Mouse (Mus musculus): Measurements from ENCODE around the gene Slit3. TPM values are rescaled to one million over a fixed set of nuclear protein-coding genes. Genes with fewer than 3 reads are reported as not detected.

Gene Slit3
- total and polyA plus RNA-seq, 3 experiments = 0.55 to 4.8 (median 2.8) TPM

DNA sequence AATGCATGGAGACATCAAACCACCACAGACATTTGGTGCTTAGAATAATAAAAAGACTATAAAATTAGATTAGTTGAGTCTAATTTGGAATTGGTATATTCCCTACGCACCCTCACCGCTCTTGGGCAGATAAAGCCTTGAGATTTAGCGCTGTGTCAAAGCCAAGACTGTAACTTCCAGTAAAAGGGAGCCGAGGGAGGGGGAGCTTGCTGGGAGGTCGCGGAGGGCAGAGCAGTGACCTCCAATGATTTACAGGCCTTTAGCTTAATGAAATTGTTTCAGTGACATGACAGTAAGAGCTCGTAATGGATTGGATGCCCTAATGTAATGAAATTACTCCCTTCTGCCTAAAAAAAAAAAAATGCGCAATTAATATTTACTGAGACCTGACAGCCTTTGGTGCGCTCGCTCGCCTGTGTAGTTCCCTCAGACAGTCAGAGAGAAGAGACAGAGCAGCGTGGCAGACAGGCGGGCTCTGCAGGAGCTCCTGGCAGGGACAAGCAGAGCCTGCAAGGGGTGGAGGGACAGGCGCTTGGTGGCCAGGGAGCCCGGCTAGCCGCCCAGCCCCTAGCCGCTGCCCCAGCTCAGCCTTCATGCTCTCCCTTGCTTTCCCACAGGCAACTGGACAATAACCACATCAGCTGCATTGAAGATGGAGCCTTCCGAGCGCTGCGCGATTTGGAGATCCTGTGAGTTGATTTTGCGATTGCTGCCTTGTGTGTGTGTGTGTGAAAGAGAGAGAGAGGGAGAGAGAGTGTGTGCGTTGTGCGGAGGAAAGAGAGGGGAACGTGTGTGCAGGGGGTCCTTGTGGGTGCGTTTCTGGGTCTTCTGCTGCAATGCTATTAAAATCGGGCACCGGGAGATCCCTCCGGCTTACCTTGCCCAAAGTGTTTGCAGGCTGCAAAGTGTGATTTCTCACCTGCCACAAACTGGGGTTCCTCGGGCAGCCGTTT lies 423.4 kb downstream of the Slit3 start:
- Histone ChIP-seq H3K9me3 (replicated peaks; ENCODE audit: low read length) (no peaks in the 10 kb centered on the region), H3K27ac (ENCODE audit: insufficient read depth, low read depth) (no peak overlapping the region), H3K79me2 (replicated peaks; ENCODE audit: control insufficient read depth, extremely low read depth, insufficient read depth, poor library complexity, severe bottlenecking) (no peaks in the 10 kb centered on the region), H3K36me3 (replicated peaks in 1 of 2; ENCODE audit: control insufficient read depth in 1 of 2, insufficient read depth in 1 of 2, low read length in 1 of 2) (no peaks in the 10 kb centered on the region), H3K4me2 (ENCODE audit: insufficient read depth, low read depth, poor library complexity, severe bottlenecking) (no peak overlapping the region), H3K27me3 (replicated peaks) (no peaks in the 10 kb centered on the region), H3K4me3 (replicated peaks in 1 of 3; ENCODE audit: low read depth in 2 of 3, low read length in 2 of 3, poor library complexity in 1 of 3) (no peak overlapping the region), H3K4me1 (ENCODE audit: control insufficient read depth in 1 of 2, insufficient read depth in 2 of 2) (peaks cover 3 to 5% of the 10 kb centered on the region in 2 experiments; a peak in 2 of 4 replicates), H3K9ac (ENCODE audit: insufficient read depth, low read depth) (no peak overlapping the region)
- TF ChIP-seq POLR2A (IDR thresholded peaks at IDR 0.05; ENCODE audit: low read depth, low read length) (no peak), MAX (IDR thresholded peaks at IDR 0.05; ENCODE audit: low read length) (no peak), RCOR1 (conservative IDR thresholded peaks at IDR 0.05; ENCODE audit: low read depth, low read length) (no peak), CTCF (conservative IDR thresholded peaks at IDR 0.05 in 1 of 2, IDR thresholded peaks at IDR 0.05 in 1 of 2; ENCODE audit: low read depth in 2 of 2, low read length in 2 of 2) (no peak), JUND (conservative IDR thresholded peaks at IDR 0.05; ENCODE audit: low read depth, low read length) (no peak), PAX5 (IDR thresholded peaks at IDR 0.05; ENCODE audit: low read length) (no peak), ELF1 (IDR thresholded peaks at IDR 0.05; ENCODE audit: low read depth, low read length) (no peak), MAFK (IDR thresholded peaks at IDR 0.05; ENCODE audit: insufficient replicate concordance, low read length) (no peak), SMC3 (IDR thresholded peaks at IDR 0.05; ENCODE audit: low read depth, low read length) (no peak), ETS1 (conservative IDR thresholded peaks at IDR 0.05; ENCODE audit: low read depth, low read length) (no peak), NRF1 (IDR thresholded peaks at IDR 0.05; ENCODE audit: low read depth, low read length) (no peak), CHD2 (IDR thresholded peaks at IDR 0.05; ENCODE audit: low read length) (no peak), KAT2A (IDR thresholded peaks at IDR 0.05; ENCODE audit: insufficient replicate concordance, low read length) (no peak), USF1 (IDR thresholded peaks at IDR 0.05; ENCODE audit: low read depth, low read length) (no peak), MEF2A (IDR thresholded peaks at IDR 0.05; ENCODE audit: borderline replicate concordance, low read depth, low read length) (no peak), USF2 (conservative IDR thresholded peaks at IDR 0.05; ENCODE audit: low read depth, low read length) (no peak), MXI1 (IDR thresholded peaks at IDR 0.05; ENCODE audit: low read depth, low read length) (no peak)
- no peak for DNase-seq (ENCODE audit: extremely low read depth)
- dilution Hi-C loops (cut with MboI; ENCODE audit: extremely low pct_ligation_motif_present, extremely low pct_unique_long_range_greater_than_20kb, low sequenced_read_pairs) (no loop called here), in situ Hi-C loops (cut with MboI; ENCODE audit: low pct_ligation_motif_present, low pct_unique_long_range_greater_than_20kb, low sequenced_read_pairs) (no loop called here)

DNA sequence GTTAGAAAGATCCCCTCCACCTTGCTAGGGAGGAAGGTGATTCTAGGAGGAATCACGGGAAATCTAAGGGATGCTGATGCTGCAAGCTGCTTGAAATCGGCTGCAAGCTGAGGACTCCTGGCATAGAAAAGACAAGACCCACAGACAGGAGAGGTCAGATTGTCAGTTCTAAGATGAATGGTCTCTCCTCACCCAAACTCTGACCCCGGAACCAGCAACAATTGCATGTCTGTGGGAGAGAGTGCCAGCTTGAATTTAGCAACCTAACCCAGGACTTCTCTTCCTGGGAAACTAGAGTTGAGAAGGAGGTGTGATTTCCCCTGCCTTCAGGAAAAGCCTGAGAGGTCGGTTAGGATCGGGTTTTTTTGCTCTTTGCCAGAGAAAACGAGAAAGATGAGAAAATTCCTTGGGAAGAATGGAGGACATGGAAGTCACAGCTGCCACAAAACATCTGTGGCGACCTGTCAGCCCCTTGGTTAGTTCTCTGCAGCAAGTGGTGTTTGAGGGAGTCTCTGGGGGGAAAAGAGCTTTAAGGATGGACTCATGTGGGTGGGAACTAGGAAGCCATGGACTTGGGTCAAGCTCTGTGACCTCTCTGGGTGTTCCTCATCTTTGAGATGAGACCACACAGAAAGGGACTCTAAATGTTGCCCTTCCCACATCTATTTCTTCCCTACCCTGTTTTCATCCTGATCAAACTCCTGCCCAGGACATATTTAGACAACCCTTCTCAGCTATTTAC lies 425.2 kb downstream of the Slit3 start:
- no peaks in the 10 kb centered on the region for H3K79me2 ChIP-seq (replicated peaks; ENCODE audit: control insufficient read depth, extremely low read depth, insufficient read depth, poor library complexity, severe bottlenecking)
- H3K4me3 ChIP-seq (replicated peaks in 1 of 3; ENCODE audit: low read depth in 2 of 3, low read length in 2 of 3, poor library complexity in 1 of 3) = no peak overlapping the region
- no peaks in the 10 kb centered on the region for H3K27me3 ChIP-seq (replicated peaks)
- no peak overlapping the region for H3K9ac ChIP-seq (ENCODE audit: insufficient read depth, low read depth)
- H3K27ac ChIP-seq (ENCODE audit: insufficient read depth, low read depth) = no peak overlapping the region
- H3K4me1 ChIP-seq (ENCODE audit: control insufficient read depth in 1 of 2, insufficient read depth in 2 of 2) = peaks cover 3 to 5% of the 10 kb centered on the region in 2 experiments; a peak in 2 of 4 replicates
- no peak for DNase-seq (ENCODE audit: extremely low read depth)
- dilution Hi-C loops (cut with MboI; ENCODE audit: extremely low pct_ligation_motif_present, extremely low pct_unique_long_range_greater_than_20kb, low sequenced_read_pairs) (no loop called here), in situ Hi-C loops (cut with MboI; ENCODE audit: low pct_ligation_motif_present, low pct_unique_long_range_greater_than_20kb, low sequenced_read_pairs) (no loop called here)
- TF ChIP-seq HCFC1 (IDR thresholded peaks at IDR 0.05; ENCODE audit: low read depth, low read length) = no peak
- no peak for TF ChIP-seq TCF12 (IDR thresholded peaks at IDR 0.05; ENCODE audit: low read depth, low read length)
- no peak for TF ChIP-seq ZNF384 (IDR thresholded peaks at IDR 0.05; ENCODE audit: low read depth, low read length)
- TF ChIP-seq CHD1 (IDR thresholded peaks at IDR 0.05; ENCODE audit: low read depth, low read length) = no peak
- no peak for TF ChIP-seq JUN (IDR thresholded peaks at IDR 0.05; ENCODE audit: insufficient read depth, low read depth, low read length)
- no peak for TF ChIP-seq MXI1 (IDR thresholded peaks at IDR 0.05; ENCODE audit: low read depth, low read length)
- TF ChIP-seq MAFK (IDR thresholded peaks at IDR 0.05; ENCODE audit: insufficient replicate concordance, low read length) = no peak
- no peaks in the 10 kb centered on the region for H3K9me3 ChIP-seq (replicated peaks; ENCODE audit: low read length)
- H3K4me2 ChIP-seq (ENCODE audit: insufficient read depth, low read depth, poor library complexity, severe bottlenecking) = no peak overlapping the region
- no peaks in the 10 kb centered on the region for H3K36me3 ChIP-seq (replicated peaks in 1 of 2; ENCODE audit: control insufficient read depth in 1 of 2, insufficient read depth in 1 of 2, low read length in 1 of 2)
